Mouse (Mus musculus) heart, postnatal 0 days (tissue): ENCODE data around the gene Clta.

Source experiments
- CTCF ChIP-seq: IDR thresholded peaks from 2 replicates; pipeline ENCODE4 v1.5.1; 2016; ENCODE audit warnings: antibody characterized with exemption, control low read depth, low read depth
- EP300 ChIP-seq: IDR thresholded peaks from 2 replicates; pipeline ENCODE4 v1.6.1; 2016; ENCODE audit warnings: antibody characterized with exemption, low read depth

DNA sequence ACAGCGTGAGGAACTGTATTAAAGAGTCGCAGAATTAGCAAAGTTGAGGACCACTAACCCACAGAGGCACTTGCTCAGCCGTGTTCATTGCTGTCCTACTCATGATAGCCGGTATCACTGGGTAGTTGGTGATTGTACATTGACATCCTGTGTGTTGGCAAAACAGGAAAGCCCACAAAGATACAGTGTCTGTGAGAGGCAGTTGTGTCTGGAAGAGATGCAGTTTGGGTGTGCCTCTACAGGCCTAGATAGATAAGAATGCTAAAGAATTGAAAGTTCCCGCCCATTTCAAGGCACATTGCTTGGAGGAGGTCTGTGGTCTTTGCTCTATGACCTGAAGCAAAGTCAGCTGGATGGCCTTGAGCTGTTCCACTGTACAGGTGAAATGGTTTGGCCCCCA lies at the start of gene Clta:
- no peak for TF ChIP-seq EP300
- no peak for TF ChIP-seq CTCF
